Mouse (Mus musculus) embryonic fibroblast, embryonic 13.5 days (primary cell): Measurements from ENCODE around the gene Elane.

ENCODE experiments used
- CTCF ChIP-seq: IDR thresholded peaks from 2 replicates; pipeline ENCODE4 v1.5.1; 2011; ENCODE audit warnings: mild to moderate bottlenecking, control low read depth, low read length, moderate library complexity, borderline replicate concordance; ENCODE audit not compliant: insufficient read depth
- POLR2A ChIP-seq: IDR thresholded peaks from 2 replicates; pipeline ENCODE4 v1.6.1; 2011; ENCODE audit warnings: low read depth, mild to moderate bottlenecking, control low read depth, low read length, moderate library complexity

- TF ChIP-seq CTCF (peak; percentile 74; the same call in 1 of the 2 replicates), POLR2A (no peak)
These were observed 2.6 kb upstream of the Elane start for GRCm38 (mm10) chr10:79883297-79884084.
